ENCODE assay signal across 28 mouse cellular contexts in the genomic region with DNA sequence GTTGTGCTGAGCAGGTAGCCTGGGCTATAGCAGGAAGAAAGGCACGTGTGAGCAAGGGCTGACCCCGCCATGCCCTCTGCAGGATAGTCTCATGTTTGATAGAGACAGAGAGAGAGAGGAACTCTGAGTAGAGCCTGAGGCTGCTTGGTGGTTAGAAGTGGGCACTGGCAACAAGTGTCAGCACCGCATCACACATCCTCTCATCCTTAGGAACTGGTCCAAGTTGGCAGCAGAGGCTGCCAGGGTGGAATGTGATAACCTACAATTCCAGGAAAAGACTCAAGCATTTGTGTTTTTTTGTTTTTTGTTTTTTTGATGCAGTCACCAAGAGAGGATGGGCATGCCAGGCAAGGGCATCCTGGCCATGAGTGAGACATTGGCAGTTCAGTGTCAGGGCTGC. TPM values are rescaled to one million over a fixed set of nuclear protein-coding genes. Genes with fewer than 3 reads are reported as not detected.
DNase-seq lines count a peak whose midpoint lies in the region; TF ChIP-seq lines count a peak whose summit lies in the region.
"Had no signal": no experiment of that assay in that cellular context is flagged by ENCODE, and none has a peak within 500 bp of the region (broad histone marks: within the 10 kb centered on the region; RNA-seq: fewer than 3 reads in every experiment).

No protein-coding gene starts in this region.

- H3K4me3 ChIP-seq in small intestine, adult 2 months (ENCODE audit: low read depth, low read length) = no peak overlapping the region
- H3K4me3 ChIP-seq: embryonic facial prominence, embryonic 10.5 days; embryonic facial prominence, embryonic 13.5 days; erythroblast, embryonic 14.5 days; forebrain, embryonic 13.5 days; heart, adult 2 months; heart, embryonic 10.5 days; heart, embryonic 13.5 days had no signal

- no peak for TF ChIP-seq CTCF in small intestine, adult 2 months (IDR thresholded peaks at IDR 0.05; ENCODE audit: extremely low read depth, insufficient read length, insufficient replicate concordance, low read depth, low read length)

- WGBS in small intestine, adult 2 months = 60% methylated on average over 3 of the region's 3 CpGs

- peak overlapping the region; percentile 39; the same call in 1 of the 2 replicates for H3K27ac ChIP-seq in small intestine, adult 2 months (ENCODE audit: insufficient read depth, low read depth, low read length)
- H3K27ac ChIP-seq: embryonic facial prominence, embryonic 10.5 days; embryonic facial prominence, embryonic 13.5 days; forebrain, embryonic 13.5 days; heart, adult 2 months; heart, embryonic 10.5 days; heart, embryonic 13.5 days; hindbrain, embryonic 14.5 days; hindbrain, postnatal 0 days had no signal

- H3K4me1 ChIP-seq in small intestine, adult 2 months (ENCODE audit: control insufficient read depth, insufficient read depth, insufficient read length, low read length) = peaks cover 14% of the 10 kb centered on the region
- H3K4me1 ChIP-seq: embryonic facial prominence, embryonic 13.5 days; heart, embryonic 10.5 days; heart, embryonic 13.5 days had no signal

- no peak for TF ChIP-seq POLR2A in small intestine, adult 2 months (IDR thresholded peaks at IDR 0.05; ENCODE audit: low read depth, low read length)

- H3K36me3 ChIP-seq in small intestine, adult 2 months (ENCODE audit: control insufficient read depth, insufficient read depth, low read length) = no peaks in the 10 kb centered on the region
- H3K36me3 ChIP-seq: embryonic facial prominence, embryonic 10.5 days; embryonic facial prominence, embryonic 13.5 days; heart, embryonic 10.5 days; heart, embryonic 13.5 days had no signal

- no peaks in the 10 kb centered on the region for H3K27me3 ChIP-seq in small intestine, adult 2 months (ENCODE audit: control insufficient read depth, insufficient read depth, low read length)
- H3K27me3 ChIP-seq: forebrain, embryonic 13.5 days had no signal

- peak; percentile 36 for DNase-seq in adrenal gland, adult 2 months
- DNase-seq in adrenal gland, adult 8-10 months = no peak
- peak; percentile 14 for DNase-seq in lung, postnatal 36 days
- no peak for DNase-seq in lung, postnatal 25 days (ENCODE audit: low spot score)
- DNase-seq in Muller cell, postnatal 12 days (ENCODE audit: inconsistent ontology term) = peak; percentile 70
- DNase-seq in right cerebral cortex, postnatal 10 days (ENCODE audit: low spot score in 2 of 2) = no peak
- no peak for DNase-seq in ovary, adult 18-20 months (ENCODE audit: low spot score)
- DNase-seq: adrenal gland, postnatal 25 days; B cell, adult 2 months; cerebellum, adult 11-12 months; cerebellum, adult 8-10 months; cerebellum, postnatal 36 days; embryo, embryonic 11 days; gastrocnemius, postnatal 10 days; gastrocnemius, postnatal 36 days; heart, adult 2 months; heart, postnatal 14 days; heart, postnatal 4 days had no signal

RNA-seq across cellular contexts. Expression of gene Trim2, which starts 8.5 kb away (rescaled TPM):
- total RNA-seq in adrenal gland, adult 2 months (2021) = 100 to 1,000 TPM in 1 of 2 experiments, 10 to 100 TPM in 1; 34.1 to 125 TPM
- polyA plus RNA-seq in adrenal gland, adult 2 months (2012; rRNA removed) = 58.3 and 115 TPM in 2 replicates
- 10 to 100 TPM; 42.9 to 87.2 (median 60.4) TPM for total RNA-seq in adrenal gland, adult 8-10 months (2022)
- 26.1 and 52.4 TPM in 2 replicates for polyA plus RNA-seq in small intestine, adult 2 months (2012; rRNA removed)
- total RNA-seq: granulocyte monocyte progenitor cell, adult 5-6 weeks had no signal

Comparison
In these comparisons a context has a peak if more than half of its experiments do, and no peak if none do; other contexts are left out.
1. DNase-seq: peak in adrenal gland, adult 2 months (single experiment), lung, postnatal 36 days (single experiment) and Muller cell, postnatal 12 days (single experiment); none in adrenal gland, adult 8-10 months (single experiment), lung, postnatal 25 days (single experiment), right cerebral cortex, postnatal 10 days (0 of 2) and ovary, adult 18-20 months (single experiment).